Mouse (Mus musculus): ENCODE measurements around the gene Ccdc51.

- no peak for TF ChIP-seq CTCF (IDR thresholded peaks at IDR 0.05; ENCODE audit: insufficient read depth, low read depth, low read length)
- TF ChIP-seq POLR2A (IDR thresholded peaks at IDR 0.05; ENCODE audit: insufficient read depth, low read depth, low read length), result no peak
Observed at GRCm38 (mm10) chr9:109091802-109092201, 9.5 kb downstream of the Ccdc51 start.

Measured in olfactory bulb, adult 2 months (tissue).